Mouse (Mus musculus) activated CD4-positive, CD25-positive, alpha-beta regulatory T cell, adult 4 months (primary cell): ENCODE measurements around the gene Hoxd9. TPM values are rescaled to one million over a fixed set of nuclear protein-coding genes. Genes with fewer than 3 reads are reported as not detected.

Source experiments
- polyA plus RNA-seq, 2 experiments: library from polyadenylated mRNA; unstranded; fragments of 100-300 nt; shearing (Covaris generic); gene quantifications; one replicate each; pipeline ENCODE4 v1.2.1; 2017

The Hoxd9 gene
- polyA plus RNA-seq, 2 experiments from 2014 or later: not detected

Other genes starting within 250 kb of the Hoxd9 start
- gene Lnpk, start 118.3 kb upstream of the Hoxd9 start, polyA plus RNA-seq: 10 to 100 TPM; 29.4 to 32.2 TPM
- not detected for gene Evx2, start 38.2 kb upstream of the Hoxd9 start, polyA plus RNA-seq
- not detected for gene Hoxd13, start 29.4 kb upstream of the Hoxd9 start, polyA plus RNA-seq
- not detected for gene Hoxd12, start 22.7 kb upstream of the Hoxd9 start, polyA plus RNA-seq
- gene Hoxd11, start 18.2 kb upstream of the Hoxd9 start, polyA plus RNA-seq: not detected
- not detected for gene Hoxd10, start 5.8 kb upstream of the Hoxd9 start, polyA plus RNA-seq
- gene Hoxd8, start 6.9 kb downstream of the Hoxd9 start, polyA plus RNA-seq: not detected
- gene Hoxd3, start 14.2 kb downstream of the Hoxd9 start, polyA plus RNA-seq: not detected
- gene Hoxd4, start 14.2 kb downstream of the Hoxd9 start, polyA plus RNA-seq: not detected
- gene Gm28230, start 29.0 kb downstream of the Hoxd9 start, polyA plus RNA-seq: not detected
- not detected for gene Hoxd1, start 65.3 kb downstream of the Hoxd9 start, polyA plus RNA-seq
- gene Mtx2, start 128.1 kb downstream of the Hoxd9 start, polyA plus RNA-seq: 10 to 100 TPM; 18.8 to 25.3 TPM